In the genomic region with DNA sequence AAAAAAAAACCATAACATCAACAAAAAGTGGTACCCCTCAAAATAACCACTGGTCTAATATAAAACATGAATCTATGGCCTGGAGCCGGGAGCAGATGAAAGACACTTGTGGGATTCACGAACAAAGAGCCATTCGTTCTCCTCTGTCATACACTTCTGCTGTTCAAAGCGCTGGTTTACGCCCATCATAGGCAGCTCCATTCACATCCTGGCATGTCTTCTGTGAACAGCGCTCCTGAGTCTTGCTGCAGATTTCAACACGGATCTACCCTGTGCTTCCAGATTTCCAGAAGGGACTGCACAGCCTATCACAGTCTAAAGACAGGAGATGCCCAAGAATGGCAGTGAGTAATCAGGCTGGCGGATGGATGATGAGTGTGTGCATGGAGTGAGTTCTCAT, we compare ENCODE assay signal across 10 mouse cellular contexts.
A peak's percentile ranks its signal among the peaks of the same experiment; 100 is the strongest.
DNase-seq lines count a peak whose midpoint lies in the region; ATAC-seq lines count a peak whose summit lies in the region.
"Had no signal": no experiment of that assay in that cellular context is flagged by ENCODE, and none has a peak within 500 bp of the region (broad histone marks: within the 10 kb centered on the region; RNA-seq: fewer than 3 reads in every experiment).

No protein-coding gene starts in this region.

- peak; percentile 41 for DNase-seq in hindbrain, embryonic 10.5 days (ENCODE audit: low spot score)
- peak; percentile 54 for DNase-seq in brain, adult 2 months (ENCODE audit: low read depth, low spot score)
- DNase-seq in right cerebral cortex, adult 2 months (ENCODE audit: low spot score in 2 of 2) = no peak
- DNase-seq in thymus, postnatal 14 days = no peak
- no peak for DNase-seq in cerebellum, adult 8-10 months
- DNase-seq: liver, embryonic 13.5 days had no signal

- ATAC-seq in hindbrain, embryonic 13.5 days (ENCODE audit: low FRiP score) = no peak
- no peak for ATAC-seq in embryonic facial prominence, embryonic 15.5 days (ENCODE audit: insufficient number of reproducible peaks, low FRiP score, low TSS enrichment, low read depth)
- ATAC-seq in limb, embryonic 12.5 days (ENCODE audit: insufficient number of reproducible peaks, insufficient read depth, low FRiP score, low TSS enrichment, low read depth) = no peak
- ATAC-seq: intestine, embryonic 15.5 days had no signal

- no peak overlapping the region for H3K4me2 ChIP-seq in hindbrain, embryonic 13.5 days
- H3K4me2 ChIP-seq in embryonic facial prominence, embryonic 15.5 days (replicated peaks) = peak overlapping the region; percentile 6; the same call in 1 of the 2 replicates
- peak overlapping the region; percentile 11; the same call in 1 of the 2 replicates for H3K4me2 ChIP-seq in limb, embryonic 12.5 days
- H3K4me2 ChIP-seq: intestine, embryonic 15.5 days; liver, embryonic 13.5 days had no signal

- H3K4me1 ChIP-seq in hindbrain, embryonic 10.5 days (replicated peaks) = peaks cover 20% of the 10 kb centered on the region
- peaks cover 9% of the 10 kb centered on the region for H3K4me1 ChIP-seq in hindbrain, embryonic 13.5 days (replicated peaks)
- H3K4me1 ChIP-seq in embryonic facial prominence, embryonic 15.5 days = peaks cover 23% of the 10 kb centered on the region
- peaks cover 52% of the 10 kb centered on the region for H3K4me1 ChIP-seq in limb, embryonic 12.5 days (replicated peaks)
- H3K4me1 ChIP-seq: liver, embryonic 13.5 days had no signal

- H3K36me3 ChIP-seq in hindbrain, embryonic 10.5 days = no peaks in the 10 kb centered on the region
- H3K36me3 ChIP-seq in hindbrain, embryonic 13.5 days = no peaks in the 10 kb centered on the region
- H3K36me3 ChIP-seq in embryonic facial prominence, embryonic 15.5 days = no peaks in the 10 kb centered on the region
- H3K36me3 ChIP-seq in limb, embryonic 12.5 days = no peaks in the 10 kb centered on the region
- H3K36me3 ChIP-seq: intestine, embryonic 15.5 days; liver, embryonic 13.5 days had no signal

- H3K27me3 ChIP-seq in hindbrain, embryonic 10.5 days (ENCODE audit: insufficient read depth, poor library complexity, severe bottlenecking) = no peaks in the 10 kb centered on the region
- H3K27me3 ChIP-seq in hindbrain, embryonic 13.5 days = no peaks in the 10 kb centered on the region
- no peaks in the 10 kb centered on the region for H3K27me3 ChIP-seq in embryonic facial prominence, embryonic 15.5 days
- H3K27me3 ChIP-seq in limb, embryonic 12.5 days = no peaks in the 10 kb centered on the region
- H3K27me3 ChIP-seq: intestine, embryonic 15.5 days; liver, embryonic 13.5 days had no signal

- no peak overlapping the region for H3K4me3 ChIP-seq in hindbrain, embryonic 10.5 days
- H3K4me3 ChIP-seq in hindbrain, embryonic 13.5 days = no peak overlapping the region
- no peak overlapping the region for H3K4me3 ChIP-seq in embryonic facial prominence, embryonic 15.5 days (replicated peaks)
- H3K4me3 ChIP-seq in limb, embryonic 12.5 days (replicated peaks) = no peak overlapping the region
- H3K4me3 ChIP-seq: intestine, embryonic 15.5 days; liver, embryonic 13.5 days had no signal

- no peaks in the 10 kb centered on the region for H3K9me3 ChIP-seq in hindbrain, embryonic 10.5 days
- H3K9me3 ChIP-seq in hindbrain, embryonic 13.5 days = no peaks in the 10 kb centered on the region
- H3K9me3 ChIP-seq in embryonic facial prominence, embryonic 15.5 days (replicated peaks) = no peaks in the 10 kb centered on the region
- no peaks in the 10 kb centered on the region for H3K9me3 ChIP-seq in limb, embryonic 12.5 days
- H3K9me3 ChIP-seq: intestine, embryonic 15.5 days; liver, embryonic 13.5 days had no signal

- H3K27ac ChIP-seq in hindbrain, embryonic 10.5 days = 0 out of 2 replicates have a peak overlapping the region, but pooled peaks have one; percentile 50
- H3K27ac ChIP-seq in hindbrain, embryonic 13.5 days = no peak overlapping the region
- peak overlapping the region; percentile 60 for H3K27ac ChIP-seq in embryonic facial prominence, embryonic 15.5 days (replicated peaks)
- H3K27ac ChIP-seq in limb, embryonic 12.5 days = peak overlapping the region; percentile 66
- H3K27ac ChIP-seq: intestine, embryonic 15.5 days; liver, embryonic 13.5 days had no signal

- no peak overlapping the region for H3K9ac ChIP-seq in hindbrain, embryonic 13.5 days
- no peak overlapping the region for H3K9ac ChIP-seq in embryonic facial prominence, embryonic 15.5 days
- H3K9ac ChIP-seq in limb, embryonic 12.5 days (replicated peaks) = no peak overlapping the region
- H3K9ac ChIP-seq: intestine, embryonic 15.5 days; liver, embryonic 13.5 days had no signal

- WGBS in hindbrain, embryonic 10.5 days = 41% methylated on average over 8 of the region's 8 CpGs
- 43% methylated on average over 8 of the region's 8 CpGs for WGBS in hindbrain, embryonic 13.5 days
- 18% methylated on average over 8 of the region's 8 CpGs for WGBS in embryonic facial prominence, embryonic 15.5 days
- WGBS in limb, embryonic 12.5 days = 30% methylated on average over 8 of the region's 8 CpGs

Comparison
In these comparisons a context has a peak if more than half of its experiments do, and no peak if none do; other contexts are left out.
1. DNase-seq: peak in hindbrain, embryonic 10.5 days (single experiment) and brain, adult 2 months (single experiment); none in right cerebral cortex, adult 2 months (0 of 2), thymus, postnatal 14 days (single experiment) and cerebellum, adult 8-10 months (single experiment).